Mouse (Mus musculus) MEL (cell line): ENCODE measurements around the gene Esr1. TPM values are rescaled to one million over a fixed set of nuclear protein-coding genes. Genes with fewer than 3 reads are reported as not detected.

Experiments used
- DNase-seq: peaks from one replicate; pipeline ENCODE4 v3.0.0; 2011; ENCODE audit warnings: low read depth, low spot score
- H3K27ac ChIP-seq: 2 replicates; pipeline ENCODE4 v1.5.1; 2012; ENCODE audit warnings: low read depth, mild to moderate bottlenecking, control low read depth, low read length, moderate library complexity; ENCODE audit not compliant: control insufficient read depth
- H3K27me3 ChIP-seq, 2 experiments: fragments of 150-350 bp in 1 of 2; sonication (generic) in 1 of 2; 2 replicates each; pipeline ENCODE4 v1.6.1; 2012; ENCODE audit warnings: low read length in 2 of 2, mild to moderate bottlenecking in 2 of 2, improper control_type of control experiment in 1 of 2, moderate library complexity in 1 of 2; ENCODE audit not compliant: insufficient read depth in 2 of 2, control insufficient read depth in 1 of 2
- H3K36me3 ChIP-seq, 2 experiments: 2 replicates each; pipeline ENCODE4 v1.6.1; 2012 to 2014; ENCODE audit warnings: low read length in 2 of 2, improper control_type of control experiment in 1 of 2, inconsistent platforms in 1 of 2, mild to moderate bottlenecking in 1 of 2; ENCODE audit not compliant: insufficient read depth in 2 of 2, control insufficient read depth in 1 of 2
- H3K4me1 ChIP-seq, 2 experiments: fragments of 150-350 bp in 1 of 2; sonication (generic) in 1 of 2; 2 replicates each; pipeline ENCODE4 v1.6.1; 2012; ENCODE audit warnings: low read length in 2 of 2, improper control_type of control experiment in 1 of 2, mild to moderate bottlenecking in 1 of 2; ENCODE audit not compliant: insufficient read depth in 2 of 2, control insufficient read depth in 1 of 2
- H3K4me3 ChIP-seq, 2 experiments: fragments of 150-350 bp in 1 of 2; sonication (generic) in 1 of 2; 2 replicates each; pipeline ENCODE4 v1.5.1; 2012; ENCODE audit warnings: low read depth in 2 of 2, low read length in 2 of 2, mild to moderate bottlenecking in 2 of 2, moderate library complexity in 2 of 2, control low read depth in 1 of 2, improper control_type of control experiment in 1 of 2; ENCODE audit not compliant: control insufficient read depth in 1 of 2, insufficient read depth in 1 of 2
- H3K79me2 ChIP-seq: 2 replicates; pipeline ENCODE4 v1.6.1; 2012; ENCODE audit warnings: mild to moderate bottlenecking, low read length, moderate library complexity; ENCODE audit not compliant: control insufficient read depth, poor library complexity, insufficient read depth
- H3K9ac ChIP-seq: 2 replicates; pipeline ENCODE4 v1.6.1; 2012; ENCODE audit warnings: low read depth, mild to moderate bottlenecking, control low read depth, low read length, moderate library complexity; ENCODE audit not compliant: control insufficient read depth, poor library complexity, severe bottlenecking
- H3K9me3 ChIP-seq: fragments of 150-350 bp; sonication (generic); replicated peaks from 2 replicates; pipeline ENCODE4 v1.6.1; 2012; ENCODE audit warnings: mild to moderate bottlenecking, low read length, improper control_type of control experiment, moderate library complexity; ENCODE audit not compliant: insufficient read depth
- BHLHE40 ChIP-seq: IDR thresholded peaks from 2 replicates; pipeline ENCODE4 v1.6.1; 2012; ENCODE audit warnings: low read depth, mild to moderate bottlenecking, inconsistent platforms, low read length, improper control_type of control experiment, borderline replicate concordance
- E2F4 ChIP-seq: IDR thresholded peaks from 2 replicates; pipeline ENCODE4 v1.6.1; 2011; ENCODE audit warnings: low read depth, low read length, improper control_type of control experiment, borderline replicate concordance
- ELF1 ChIP-seq: IDR thresholded peaks from 2 replicates; pipeline ENCODE4 v1.6.1; 2014; ENCODE audit warnings: low read depth, mild to moderate bottlenecking, inconsistent platforms, low read length, improper control_type of control experiment, moderate library complexity
- EP300 ChIP-seq, 2 experiments: IDR thresholded peaks; 2 replicates each; pipeline ENCODE4 v1.6.1; 2011; ENCODE audit warnings: improper control_type of control experiment in 2 of 2, low read length in 2 of 2, low read depth in 1 of 2, mild to moderate bottlenecking in 1 of 2
- HCFC1 ChIP-seq: IDR thresholded peaks from 2 replicates; pipeline ENCODE4 v1.6.1; 2012; ENCODE audit warnings: low read depth, mild to moderate bottlenecking, inconsistent platforms, low read length, improper control_type of control experiment, moderate library complexity
- JUND ChIP-seq: IDR thresholded peaks from 2 replicates; pipeline ENCODE4 v1.6.1; 2011; ENCODE audit warnings: low read depth, mild to moderate bottlenecking, improper control_type of control experiment, low read length
- KAT2A ChIP-seq: conservative IDR thresholded peaks from 2 replicates; pipeline ENCODE4 v1.6.1; 2012; ENCODE audit warnings: low read depth, low read length, improper control_type of control experiment, inconsistent platforms
- MAX ChIP-seq: IDR thresholded peaks from 2 replicates; pipeline ENCODE4 v1.6.1; 2011; ENCODE audit warnings: low read length, improper control_type of control experiment
- MAZ ChIP-seq: IDR thresholded peaks from 2 replicates; pipeline ENCODE4 v1.6.1; 2012; ENCODE audit warnings: low read depth, mild to moderate bottlenecking, inconsistent platforms, low read length, improper control_type of control experiment
- MYB ChIP-seq: IDR thresholded peaks from 2 replicates; pipeline ENCODE4 v1.6.1; 2011; ENCODE audit warnings: mild to moderate bottlenecking, low read depth, low read length, improper control_type of control experiment
- RAD21 ChIP-seq: IDR thresholded peaks from 2 replicates; pipeline ENCODE4 v1.6.1; 2011; ENCODE audit warnings: mild to moderate bottlenecking, low read depth, low read length, improper control_type of control experiment
- RCOR1 ChIP-seq: IDR thresholded peaks from 2 replicates; pipeline ENCODE4 v1.6.1; 2012; ENCODE audit warnings: low read depth, mild to moderate bottlenecking, inconsistent platforms, low read length, improper control_type of control experiment
- SIN3A ChIP-seq: IDR thresholded peaks from 2 replicates; pipeline ENCODE4 v1.6.1; 2012; ENCODE audit warnings: low read length, improper control_type of control experiment, inconsistent platforms
- SMC3 ChIP-seq: IDR thresholded peaks from 2 replicates; pipeline ENCODE4 v1.6.1; 2011; ENCODE audit warnings: low read depth, low read length, improper control_type of control experiment
- TBP ChIP-seq: IDR thresholded peaks from 2 replicates; pipeline ENCODE4 v1.8.0; 2011; ENCODE audit warnings: low read depth, low read length, improper control_type of control experiment
- UBTF ChIP-seq: IDR thresholded peaks from 2 replicates; pipeline ENCODE4 v1.6.1; 2012; ENCODE audit warnings: low read depth, mild to moderate bottlenecking, inconsistent platforms, low read length, improper control_type of control experiment, moderate library complexity, borderline replicate concordance; ENCODE audit not compliant: insufficient read depth
- ZMIZ1 ChIP-seq: IDR thresholded peaks from 2 replicates; pipeline ENCODE4 v1.6.1; 2012; ENCODE audit warnings: low read depth, mild to moderate bottlenecking, inconsistent platforms, low read length, improper control_type of control experiment, moderate library complexity
- ZNF384 ChIP-seq: IDR thresholded peaks from 2 replicates; pipeline ENCODE4 v1.6.1; 2012; ENCODE audit warnings: low read depth, mild to moderate bottlenecking, inconsistent platforms, low read length, improper control_type of control experiment
- polyA plus RNA-seq, 2 experiments: library from polyadenylated mRNA; stranded (reverse) in 1 of 2; unstranded in 1 of 2; fragments of >175 nt in 1 of 2; fragments of >200 nt in 1 of 2; gene quantifications; 2 replicates each; pipeline versions ENCODE4 v1.2.1 to v1.2.4; 2012; ENCODE audit warnings: low replicate concordance in 2 of 2, low read depth in 1 of 2; ENCODE audit not compliant: insufficient read length in 2 of 2, insufficient read depth in 1 of 2, missing spikeins in 1 of 2
- total RNA-seq: library from RNA; depleted of rRNA; stranded (reverse); fragments of 300-350 nt; gene quantifications from 2 replicates; pipeline ENCODE4 v1.2.3, GENCODE M21; 2012

The Esr1 gene
- total and polyA plus RNA-seq, 3 experiments: 0.65 to 0.69 TPM; not detected in 1

DNA sequence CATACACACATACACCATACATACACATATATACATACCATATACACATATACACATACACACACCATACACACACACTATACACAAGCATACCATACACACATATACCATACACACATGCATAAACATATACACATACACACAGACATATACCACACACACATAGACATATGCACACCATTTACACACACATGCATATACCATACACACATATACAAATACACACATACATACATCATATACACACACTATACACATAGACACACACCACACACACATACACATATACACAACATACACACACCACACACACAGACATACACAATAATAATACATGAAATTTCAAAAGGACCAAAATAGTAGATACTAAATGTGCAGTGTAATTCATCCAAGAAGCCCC, 400.6 kb downstream of the Esr1 start:
- no peaks in the 10 kb centered on the region for H3K36me3 ChIP-seq
- H3K27me3 ChIP-seq: no peaks in the 10 kb centered on the region
- no peak for DNase-seq
- H3K9me3 ChIP-seq: no peaks in the 10 kb centered on the region
- H3K4me3 ChIP-seq: no peak overlapping the region
- H3K79me2 ChIP-seq: no peaks in the 10 kb centered on the region; the same call in 1 of the 2 replicates
- no peaks in the 10 kb centered on the region for H3K4me1 ChIP-seq
- TF ChIP-seq SMC3 (no peak), EP300 (IDR thresholded peaks at IDR 0.05; ENCODE audit: low read depth in 1 of 2, low read length in 2 of 2) (no peak), ELF1 (no peak)
- H3K27ac ChIP-seq: no peak overlapping the region
- H3K9ac ChIP-seq: no peak overlapping the region

DNA sequence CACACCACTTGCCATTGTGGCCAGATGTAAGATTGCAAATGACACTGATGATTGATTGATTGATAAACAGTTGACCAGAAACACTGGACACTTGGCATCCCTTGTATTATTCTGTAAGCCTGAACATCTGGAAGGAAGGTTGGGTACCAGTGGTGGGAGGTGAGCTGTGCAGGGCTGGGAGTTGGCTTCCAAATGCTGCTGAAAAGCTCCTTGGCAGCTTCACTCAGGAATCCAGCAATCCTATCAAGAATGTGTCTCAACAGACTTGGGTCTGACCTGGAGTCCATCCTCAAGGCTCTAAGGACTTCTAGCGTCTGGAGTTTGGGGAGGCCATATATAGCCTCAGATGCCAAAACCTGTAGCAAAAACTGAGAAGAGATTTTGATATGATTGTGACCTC, 403.6 kb downstream of the Esr1 start:
- Histone ChIP-seq H3K27me3 (no peaks in the 10 kb centered on the region), H3K9ac (no peak overlapping the region), H3K27ac (no peak overlapping the region), H3K4me3 (no peak overlapping the region), H3K36me3 (no peaks in the 10 kb centered on the region)
- no peak for TF ChIP-seq RCOR1
- no peak for TF ChIP-seq ZNF384
- no peak for TF ChIP-seq KAT2A
- TF ChIP-seq, all 39 proteins: peak for 0
- Histone ChIP-seq H3K4me1 (no peaks in the 10 kb centered on the region), H3K79me2 (no peaks in the 10 kb centered on the region), H3K9me3 (no peaks in the 10 kb centered on the region)
- no peak for DNase-seq

DNA sequence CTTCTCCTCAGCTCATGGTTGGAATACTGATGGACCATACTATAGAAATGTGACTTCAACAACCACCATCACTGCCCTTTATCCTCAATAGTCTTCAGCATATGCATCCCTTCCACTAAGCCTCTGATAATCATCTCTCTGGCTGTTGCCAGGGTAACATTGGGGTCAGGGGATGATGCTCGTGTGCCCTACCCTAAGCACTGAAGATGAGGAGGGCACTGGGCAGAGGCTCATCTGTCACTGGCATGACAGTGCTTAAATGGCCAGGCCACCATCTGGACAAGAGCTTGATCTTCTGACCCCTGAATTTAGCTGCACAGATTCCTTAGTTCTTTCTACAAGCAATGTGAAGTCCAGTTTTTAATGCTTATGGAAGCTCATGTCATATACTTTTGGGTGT, 405.8 kb downstream of the Esr1 start:
- no peaks in the 10 kb centered on the region for H3K4me1 ChIP-seq
- no peak for DNase-seq
- H3K9ac ChIP-seq: no peak overlapping the region
- H3K79me2 ChIP-seq: no peaks in the 10 kb centered on the region
- H3K9me3 ChIP-seq: no peaks in the 10 kb centered on the region
- no peak overlapping the region for H3K27ac ChIP-seq
- H3K4me3 ChIP-seq: no peak overlapping the region
- no peaks in the 10 kb centered on the region for H3K27me3 ChIP-seq
- H3K36me3 ChIP-seq: no peaks in the 10 kb centered on the region
- no peak for TF ChIP-seq HCFC1
- TF ChIP-seq ZMIZ1: no peak
- no peak for TF ChIP-seq JUND
- TF ChIP-seq MAZ: no peak
- TF ChIP-seq MYB: no peak
- no peak for TF ChIP-seq RCOR1
- no peak for TF ChIP-seq RAD21
- no peak for TF ChIP-seq MAX
- no peak for TF ChIP-seq ZNF384
- no peak for TF ChIP-seq E2F4
- no peak for TF ChIP-seq SIN3A
- no peak for TF ChIP-seq SMC3
- no peak for TF ChIP-seq UBTF
- TF ChIP-seq ELF1: no peak
- no peak for TF ChIP-seq BHLHE40
- TF ChIP-seq TBP: no peak
